Mouse (Mus musculus): Measurements from ENCODE around the gene Arpc1a.
A peak's percentile ranks its signal among the peaks of the same experiment; 100 is the strongest.

The Arpc1a gene

DNA sequence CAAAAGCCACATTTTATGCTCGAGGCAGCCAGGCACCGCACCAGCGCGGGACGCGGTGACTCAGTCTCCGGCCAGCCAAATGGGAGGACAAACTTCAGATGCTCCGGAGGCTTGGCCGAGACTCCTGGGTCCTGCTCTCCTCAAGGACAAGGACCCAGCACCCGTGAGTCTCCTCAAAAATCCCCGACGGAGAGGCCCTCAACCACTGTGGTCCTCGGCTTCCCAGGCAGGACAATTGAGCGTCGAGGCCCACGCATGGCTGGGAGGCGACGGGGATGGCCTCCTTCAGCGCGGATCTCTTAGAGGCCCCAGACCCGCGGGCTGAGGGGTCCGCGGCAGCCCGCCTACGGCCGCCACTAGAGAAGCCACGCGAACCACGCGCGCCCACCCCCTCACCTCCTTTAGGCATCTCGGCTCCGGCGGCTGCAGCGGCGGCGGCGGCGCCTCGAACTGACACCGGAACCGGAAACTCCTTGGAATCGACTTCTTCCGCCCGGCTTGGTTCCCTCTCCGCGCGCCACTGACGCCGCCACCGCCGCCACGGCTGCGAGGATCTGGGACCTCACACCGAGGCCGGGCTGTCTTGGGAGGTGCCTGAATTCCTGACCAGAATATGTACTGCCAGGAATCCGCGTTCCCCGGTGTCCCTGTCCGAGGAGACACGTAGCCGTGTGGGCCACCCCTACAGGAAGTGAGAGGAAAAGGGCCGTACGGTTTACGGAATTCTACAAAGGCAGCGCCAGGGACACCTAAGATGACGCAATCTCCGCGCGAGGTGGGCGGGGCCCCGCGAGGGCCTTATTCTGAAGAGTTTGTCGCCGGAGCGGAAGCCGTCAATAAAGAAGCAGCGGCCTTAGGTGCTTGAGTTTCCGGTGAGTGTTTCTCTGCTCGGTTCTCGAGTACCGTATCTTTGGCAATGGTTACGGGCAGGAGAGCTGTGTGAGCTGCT lies 56.2 kb downstream of the Arpc1a start, which contains the start of the genes Pdap1 and Bud31:
Gene Pdap1, minus strand, starts transcription at position 668 of the 949 bp plus-strand sequence.
Gene Bud31, plus strand, starts transcription at position 792 of the 949 bp plus-strand sequence.
- peak; percentile 93 for DNase-seq (ENCODE audit: low read depth, low spot score)

DNA sequence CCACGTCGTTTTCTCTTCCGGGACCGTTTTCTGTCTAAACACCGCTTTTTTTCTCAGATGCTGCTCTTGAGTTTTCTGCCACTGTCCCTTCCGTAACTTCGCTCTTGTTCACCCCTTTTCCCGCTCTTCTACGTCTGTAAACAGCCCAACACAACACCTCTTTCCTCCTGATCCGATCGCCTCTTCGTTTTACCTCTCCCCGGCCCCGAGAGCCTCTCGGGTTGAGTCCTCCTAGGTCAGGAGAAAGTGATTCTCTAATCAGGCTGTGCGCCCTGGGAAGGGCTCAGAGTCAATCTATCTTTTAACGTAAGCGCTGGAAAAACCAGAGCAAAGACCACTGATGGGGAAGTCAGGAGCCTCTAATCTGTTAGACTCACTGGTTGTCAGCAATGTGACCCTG lies 57.0 kb downstream of the Arpc1a start:
- no peak for DNase-seq (ENCODE audit: low read depth, low spot score)

GRCm38 (mm10) chr5:145147748-145148147 lies 64.1 kb downstream of the Arpc1a start:
- no peak for DNase-seq (ENCODE audit: low read depth, low spot score)

GRCm38 (mm10) chr5:145149294-145149693 lies 65.7 kb downstream of the Arpc1a start:
- DNase-seq (ENCODE audit: low read depth, low spot score), result no peak

DNA sequence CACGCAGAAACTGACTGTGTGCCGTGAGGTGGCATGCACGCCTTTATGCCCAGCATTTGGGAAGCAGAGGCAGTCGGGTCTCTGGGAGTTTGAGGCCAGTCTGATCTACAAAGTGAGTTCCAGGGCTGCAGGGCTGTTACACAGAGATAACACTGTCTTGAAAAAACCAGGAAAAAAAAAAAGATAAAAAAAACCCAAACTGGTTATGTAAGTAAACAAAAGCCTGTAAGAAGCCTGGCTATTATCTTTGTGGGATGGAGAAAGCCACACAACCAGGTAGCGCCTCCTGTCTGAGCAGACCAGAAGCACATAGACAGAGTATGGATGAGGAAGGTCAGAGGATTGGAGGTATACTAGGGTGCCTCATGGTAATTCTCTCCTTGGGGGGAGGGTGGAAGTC lies 69.1 kb downstream of the Arpc1a start:
- no peak for DNase-seq (ENCODE audit: low read depth, low spot score)
